Mouse (Mus musculus) embryonic facial prominence, embryonic 15.5 days (tissue): Measurements from ENCODE around the gene Mlxip. TPM values are rescaled to one million over a fixed set of nuclear protein-coding genes. Genes with fewer than 3 reads are reported as not detected.

Source experiments
- ATAC-seq: fragments of 200-750 bp; cut with Nextera tagmentation; 2 replicates; pipeline ENCODE4 v1.8.0; 2017; ENCODE audit warnings: low read depth, moderate TSS enrichment; ENCODE audit not compliant: insufficient number of reproducible peaks, low FRiP score, low TSS enrichment
- H3K27ac ChIP-seq: fragments of 300-500 bp; sonication (generic); replicated peaks from 2 replicates; pipeline ENCODE4 v1.5.1; 2015; ENCODE audit warnings: mild to moderate bottlenecking, inconsistent platforms
- H3K27me3 ChIP-seq: fragments of 300-500 bp; sonication (generic); 2 replicates; pipeline ENCODE4 v1.6.1; 2015; ENCODE audit warnings: inconsistent platforms
- H3K36me3 ChIP-seq: fragments of 300-500 bp; sonication (generic); 2 replicates; pipeline ENCODE4 v1.6.1; 2015; ENCODE audit warnings: mild to moderate bottlenecking, inconsistent platforms
- H3K4me1 ChIP-seq: fragments of 300-500 bp; sonication (generic); 2 replicates; pipeline ENCODE4 v1.6.1; 2015; ENCODE audit warnings: inconsistent platforms
- H3K4me2 ChIP-seq: fragments of 300-500 bp; sonication (generic); replicated peaks from 2 replicates; pipeline ENCODE4 v1.6.1; 2015; ENCODE audit warnings: mild to moderate bottlenecking, inconsistent platforms
- H3K4me3 ChIP-seq: fragments of 300-500 bp; sonication (generic); replicated peaks from 2 replicates; pipeline ENCODE4 v1.5.1; 2015; ENCODE audit warnings: mild to moderate bottlenecking, inconsistent platforms
- H3K9ac ChIP-seq: fragments of 300-500 bp; sonication (generic); 2 replicates; pipeline ENCODE4 v1.6.1; 2015; ENCODE audit warnings: inconsistent platforms
- H3K9me3 ChIP-seq: fragments of 300-500 bp; sonication (generic); replicated peaks from 2 replicates; pipeline ENCODE4 v1.6.1; 2016; ENCODE audit warnings: inconsistent platforms
- WGBS: fragments of 180-500 bp; shearing (Covaris S2); methylation state at CpG from one replicate; pipeline ENCODE4 v1.1.7; 2015; 5-methylcytosine and 5-hydroxymethylcytosine counted together
- polyA plus RNA-seq: library from polyadenylated mRNA; unstranded; fragments of >200 nt; fragmentation: Nextera tagmentation; extraction: Ambion mirVana; gene quantifications from 2 replicates; pipeline ENCODE4 v1.2.1, GENCODE M21; 2015

The Mlxip gene
- polyA plus RNA-seq, 1 experiment from 2014 or later, result 20.7 TPM

- no peaks in the 10 kb centered on the region for H3K27me3 ChIP-seq
- H3K9me3 ChIP-seq, result no peaks in the 10 kb centered on the region
- no peak overlapping the region for H3K4me2 ChIP-seq
- no peak overlapping the region for H3K4me3 ChIP-seq
- no peak overlapping the region for H3K9ac ChIP-seq
- no peak overlapping the region for H3K27ac ChIP-seq
- H3K36me3 ChIP-seq, result peaks cover 9% of the 10 kb centered on the region; the same call in 1 of the 2 replicates
- 62% methylated on average over 2 of the region's 2 CpGs for WGBS
- no peak for ATAC-seq
- no peaks in the 10 kb centered on the region for H3K4me1 ChIP-seq
These were observed 12.4 kb downstream of the Mlxip start for GRCm38 (mm10) chr5:123406952-123407351.

GRCm38 (mm10) chr5:123408176-123408575 lies 13.6 kb downstream of the Mlxip start:
- Histone ChIP-seq H3K9me3 (no peaks in the 10 kb centered on the region), H3K9ac (no peak overlapping the region), H3K4me1 (no peaks in the 10 kb centered on the region), H3K36me3 (peaks cover 9% of the 10 kb centered on the region; the same call in 1 of the 2 replicates), H3K4me2 (no peak overlapping the region), H3K27me3 (no peaks in the 10 kb centered on the region), H3K4me3 (no peak overlapping the region), H3K27ac (no peak overlapping the region)
- ATAC-seq, result no peak
- 77% methylated on average over 3 of the region's 3 CpGs for WGBS

GRCm38 (mm10) chr5:123412193-123412592 lies 17.6 kb downstream of the Mlxip start:
- ATAC-seq, result no peak
- H3K9me3 ChIP-seq, result no peaks in the 10 kb centered on the region
- H3K4me3 ChIP-seq, result no peak overlapping the region
- H3K4me1 ChIP-seq, result peaks cover 3% of the 10 kb centered on the region; the same call in 1 of the 2 replicates
- peaks cover 9% of the 10 kb centered on the region; the same call in 1 of the 2 replicates for H3K36me3 ChIP-seq
- H3K4me2 ChIP-seq, result no peak overlapping the region
- no peak overlapping the region for H3K9ac ChIP-seq
- WGBS, result 88% methylated on average over 4 of the region's 4 CpGs
- H3K27me3 ChIP-seq, result no peaks in the 10 kb centered on the region
- no peak overlapping the region for H3K27ac ChIP-seq

GRCm38 (mm10) chr5:123413866-123414363 lies 19.3 kb downstream of the Mlxip start:
- no peak overlapping the region for H3K4me2 ChIP-seq
- ATAC-seq, result no peak
- H3K9ac ChIP-seq, result no peak overlapping the region
- 75% methylated on average over 2 of the region's 2 CpGs for WGBS
- H3K27me3 ChIP-seq, result no peaks in the 10 kb centered on the region
- no peak overlapping the region for H3K27ac ChIP-seq
- H3K36me3 ChIP-seq, result peaks cover 9% of the 10 kb centered on the region; the same call in 1 of the 2 replicates
- peaks cover 3% of the 10 kb centered on the region; the same call in 1 of the 2 replicates for H3K4me1 ChIP-seq
- no peaks in the 10 kb centered on the region for H3K9me3 ChIP-seq
- H3K4me3 ChIP-seq, result no peak overlapping the region

GRCm38 (mm10) chr5:123416149-123416548 lies 21.6 kb downstream of the Mlxip start:
- 82% methylated on average over 3 of the region's 3 CpGs for WGBS
- no peak for ATAC-seq
- Histone ChIP-seq H3K36me3 (no peaks in the 10 kb centered on the region), H3K9me3 (no peaks in the 10 kb centered on the region), H3K27ac (no peak overlapping the region), H3K4me1 (peaks cover 10% of the 10 kb centered on the region), H3K27me3 (no peaks in the 10 kb centered on the region), H3K4me3 (no peak overlapping the region), H3K9ac (no peak overlapping the region), H3K4me2 (no peak overlapping the region)

- no peak overlapping the region for H3K9ac ChIP-seq
- H3K27me3 ChIP-seq, result no peaks in the 10 kb centered on the region
- no peak overlapping the region for H3K4me3 ChIP-seq
- H3K36me3 ChIP-seq, result no peaks in the 10 kb centered on the region
- H3K9me3 ChIP-seq, result no peaks in the 10 kb centered on the region
- WGBS, result 69% methylated on average over 8 of the region's 8 CpGs
- ATAC-seq, result no peak
- peaks cover 10% of the 10 kb centered on the region for H3K4me1 ChIP-seq
- no peak overlapping the region for H3K27ac ChIP-seq
- H3K4me2 ChIP-seq, result no peak overlapping the region
These were observed 22.2 kb downstream of the Mlxip start for GRCm38 (mm10) chr5:123416566-123417518.

GRCm38 (mm10) chr5:123423885-123424284 lies 29.3 kb downstream of the Mlxip start:
- 58% methylated on average over 2 of the region's 2 CpGs for WGBS
- no peaks in the 10 kb centered on the region for H3K36me3 ChIP-seq
- H3K9me3 ChIP-seq, result peaks cover 4% of the 10 kb centered on the region; the same call in 1 of the 2 replicates
- no peak overlapping the region for H3K9ac ChIP-seq
- H3K27me3 ChIP-seq, result no peaks in the 10 kb centered on the region
- no peak for ATAC-seq
- no peak overlapping the region for H3K4me2 ChIP-seq
- peaks cover 7% of the 10 kb centered on the region for H3K4me1 ChIP-seq
- no peak overlapping the region for H3K27ac ChIP-seq
- H3K4me3 ChIP-seq, result no peak overlapping the region

GRCm38 (mm10) chr5:123427556-123427955 lies 33.0 kb downstream of the Mlxip start:
- ATAC-seq, result no peak
- WGBS, result 87% methylated on average over 1 of the region's 1 CpGs
- no peaks in the 10 kb centered on the region; the same call in none of the 2 replicates for H3K4me1 ChIP-seq
- no peak overlapping the region for H3K27ac ChIP-seq
- peaks cover 4% of the 10 kb centered on the region; the same call in 1 of the 2 replicates for H3K9me3 ChIP-seq
- H3K9ac ChIP-seq, result no peak overlapping the region
- no peaks in the 10 kb centered on the region for H3K27me3 ChIP-seq
- H3K36me3 ChIP-seq, result no peaks in the 10 kb centered on the region
- H3K4me2 ChIP-seq, result no peak overlapping the region
- H3K4me3 ChIP-seq, result no peak overlapping the region

- H3K27me3 ChIP-seq, result no peaks in the 10 kb centered on the region
- no peak for ATAC-seq
- H3K4me1 ChIP-seq, result peaks cover 11% of the 10 kb centered on the region
- WGBS, result 72% methylated on average over 13 of the region's 13 CpGs
- H3K9ac ChIP-seq, result no peak overlapping the region
- H3K27ac ChIP-seq, result no peak overlapping the region
- H3K9me3 ChIP-seq, result 0 out of 2 replicates have a peak, but pooled peaks cover under 1% of the 10 kb centered on the region
- no peak overlapping the region for H3K4me2 ChIP-seq
- H3K36me3 ChIP-seq, result no peaks in the 10 kb centered on the region
- no peak overlapping the region for H3K4me3 ChIP-seq
These were observed 37.1 kb downstream of the Mlxip start for GRCm38 (mm10) chr5:123431524-123432304.

- Histone ChIP-seq H3K4me1 (peaks cover 12% of the 10 kb centered on the region), H3K4me2 (no peak overlapping the region), H3K36me3 (no peaks in the 10 kb centered on the region), H3K27me3 (no peaks in the 10 kb centered on the region), H3K9me3 (no peaks in the 10 kb centered on the region), H3K27ac (no peak overlapping the region), H3K9ac (no peak overlapping the region), H3K4me3 (no peak overlapping the region)
- ATAC-seq, result no peak
- 68% methylated on average over 3 of the region's 3 CpGs for WGBS
These were observed 37.8 kb downstream of the Mlxip start for GRCm38 (mm10) chr5:123432305-123432874.
